Mouse (Mus musculus) C2C12 (cell line): ENCODE measurements at regions not wholly inside any gene's neighbourhood (a gene's known extent, or its start where the extent isn't known, plus 50 kb on each side); places are given as distances from the start of the nearest gene placed in this dataset.

Experiments used
- CEBPB ChIP-seq: IDR thresholded peaks from one replicate; pipeline ENCODE4 v1.6.1; 2011; ENCODE audit warnings: low read depth, mild to moderate bottlenecking, control low read depth, moderate library complexity
- CTCF ChIP-seq: IDR thresholded peaks from one replicate; pipeline ENCODE4 v1.5.1; 2011; ENCODE audit not compliant: control insufficient read depth, insufficient read depth, insufficient read length
- FOSL1 ChIP-seq: IDR thresholded peaks from one replicate; pipeline ENCODE4 v1.8.0; 2011; ENCODE audit warnings: mild to moderate bottlenecking, low read length; ENCODE audit not compliant: poor library complexity, insufficient read depth, severe bottlenecking
- MAX ChIP-seq: IDR thresholded peaks from one replicate; pipeline ENCODE4 v1.6.1; 2011; ENCODE audit warnings: mild to moderate bottlenecking, control low read depth
- MYOD1 ChIP-seq: IDR thresholded peaks from one replicate; pipeline ENCODE4 v1.6.1; 2011; ENCODE audit warnings: low read depth; ENCODE audit not compliant: control insufficient read depth, insufficient read length
- MYOG ChIP-seq: IDR thresholded peaks from one replicate; pipeline ENCODE4 v1.6.1; 2011; ENCODE audit not compliant: control insufficient read depth, insufficient read length; ENCODE audit errors: extremely low read depth
- USF1 ChIP-seq: IDR thresholded peaks from one replicate; pipeline ENCODE4 v1.6.1; 2011; ENCODE audit warnings: low read depth, mild to moderate bottlenecking, control low read depth, moderate library complexity

DNA sequence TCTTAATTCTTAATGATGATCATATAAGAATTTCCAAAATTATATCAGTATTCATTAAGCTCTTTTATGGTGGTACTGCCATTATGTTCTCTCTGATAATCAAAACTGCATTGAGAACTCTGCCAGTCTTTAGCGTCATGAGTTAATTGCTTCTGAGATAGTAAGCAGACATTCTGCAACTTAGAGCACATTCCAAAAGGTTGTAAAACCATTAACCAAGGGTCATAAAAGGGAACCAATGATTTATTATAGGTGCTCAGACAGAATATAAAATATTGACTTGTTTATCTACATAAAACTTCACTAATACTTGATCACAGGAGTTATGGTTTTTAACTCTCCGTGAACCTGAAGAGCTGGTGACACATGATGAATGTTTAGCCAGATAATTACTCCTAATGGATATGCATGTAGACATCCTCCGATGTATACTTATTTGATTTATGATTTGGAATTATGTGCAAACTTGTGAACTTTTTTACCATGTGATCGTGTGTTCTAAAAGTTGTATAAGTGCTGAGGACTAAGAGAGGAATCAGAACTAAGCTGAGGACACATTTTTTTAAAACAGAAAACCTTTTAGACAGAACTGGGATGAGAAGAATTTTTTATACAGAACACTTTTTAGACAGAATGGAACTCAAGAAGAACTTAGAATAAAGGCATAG lies 1345.4 kb downstream of the Zfp704 start:
- TF ChIP-seq CTCF (no peak), MAX (no peak), MYOD1 (no peak), USF1 (no peak), CEBPB (no peak), MYOG (no peak), FOSL1 (no peak)
